Mouse (Mus musculus) cortical plate, adult 2 months (tissue): ENCODE data around the gene Osbp2.

Experiments used
- CTCF ChIP-seq: fragments of 200-500 bp; IDR thresholded peaks from 2 replicates; pipeline ENCODE4 v1.5.1; 2011; ENCODE audit warnings: mild to moderate bottlenecking, control low read depth, low read length; ENCODE audit not compliant: insufficient read depth; ENCODE audit errors: extremely low read depth
- POLR2A ChIP-seq: fragments of 200-500 bp; IDR thresholded peaks from 2 replicates; pipeline ENCODE4 v1.6.1; 2011; ENCODE audit warnings: mild to moderate bottlenecking, low read length, control low read depth; ENCODE audit not compliant: insufficient read depth; ENCODE audit errors: extremely low read depth

GRCm38 (mm10) chr11:3902516-3902915 lies 38.8 kb upstream of the Osbp2 start:
- TF ChIP-seq CTCF: no peak
- no peak for TF ChIP-seq POLR2A
